Mouse (Mus musculus): ENCODE results near the gene Krt81.

Gene Krt81

DNA sequence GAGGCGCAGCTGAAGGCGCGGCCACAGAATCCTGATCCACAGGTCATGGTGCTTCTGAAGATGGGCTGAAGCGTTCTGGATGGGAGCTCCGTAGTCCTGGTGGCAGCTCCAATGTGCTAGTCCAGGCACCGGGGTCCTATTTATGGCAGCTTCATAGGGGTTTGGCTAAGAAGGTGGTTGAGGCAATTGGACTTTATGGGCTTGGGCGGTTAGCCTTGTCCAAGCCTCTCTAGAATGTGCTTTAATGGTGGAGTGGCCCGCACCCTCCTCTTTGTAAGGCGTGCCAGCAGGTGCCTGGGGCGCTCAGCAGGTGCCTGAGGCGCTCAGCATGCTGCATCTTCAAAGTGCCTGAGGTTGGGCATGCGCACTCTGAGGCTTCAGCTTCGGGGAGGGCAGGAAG is at the start of gene Krt81:
Krt81 (minus strand) TSS at position 101 of the 400 bp plus-strand sequence.
- DNase-seq (ENCODE audit: low spot score in 2 of 2), result no peak

DNA sequence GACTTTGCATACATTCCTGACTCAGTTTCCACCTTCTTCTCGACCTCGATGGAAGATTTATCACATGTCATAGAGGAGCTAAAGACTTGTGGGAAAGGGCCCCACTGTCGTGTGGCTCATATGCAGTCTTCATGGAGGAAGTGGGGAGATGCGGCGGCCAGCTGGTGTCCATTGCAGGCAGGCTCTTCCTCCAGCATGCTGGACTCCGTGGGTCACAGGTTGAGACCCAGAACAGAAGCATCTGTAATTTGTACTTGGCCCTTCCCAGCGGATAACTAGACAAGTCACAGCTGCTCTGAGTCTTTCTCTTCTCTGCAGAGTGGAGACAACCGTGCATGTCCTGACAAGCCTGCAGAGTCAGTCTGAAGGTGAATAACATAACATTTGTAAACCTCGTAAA is 44.7 kb upstream of the Krt81 start:
- DNase-seq (ENCODE audit: low spot score in 2 of 2), result no peak

DNA sequence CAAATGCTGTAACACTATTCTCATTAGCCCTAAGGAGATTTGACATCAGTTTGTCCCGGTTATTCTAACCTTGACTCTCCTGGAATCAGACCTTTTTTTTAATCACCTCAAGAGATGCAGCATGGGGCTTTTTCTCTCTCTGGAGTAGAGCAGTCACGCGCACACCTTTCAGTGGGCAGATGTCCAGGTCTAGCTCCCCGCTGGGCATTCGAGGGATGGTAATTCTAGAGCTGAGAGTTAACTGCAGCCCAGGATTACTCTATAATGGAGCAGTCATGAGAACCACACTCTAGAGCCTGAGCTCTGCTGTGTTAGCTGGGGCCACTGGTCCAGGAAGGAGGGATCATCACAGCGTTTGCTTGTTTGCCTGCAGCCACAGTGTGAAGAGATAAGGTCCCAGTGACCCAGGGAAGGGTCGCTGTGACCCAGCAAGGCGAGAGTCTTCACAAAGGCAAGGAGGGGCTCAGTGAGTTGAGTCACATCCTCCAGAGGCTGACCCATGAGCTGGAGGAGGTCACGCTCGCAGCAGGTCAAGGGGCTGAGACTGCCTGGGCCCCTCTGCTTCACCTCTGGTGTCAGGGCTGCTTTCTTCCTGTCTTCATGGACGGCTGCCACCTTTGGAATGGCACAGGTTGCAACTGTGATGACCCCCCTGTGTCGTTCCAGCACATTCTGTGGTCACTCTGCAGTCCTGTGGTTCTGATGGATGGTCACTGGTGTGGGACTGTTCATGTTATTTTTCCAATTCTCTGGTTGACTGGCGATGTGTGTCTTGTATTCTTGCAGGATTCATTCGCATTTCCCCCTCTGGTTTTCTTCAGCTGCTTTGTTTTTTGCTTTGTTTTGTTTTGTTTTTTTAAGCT is 43.6 kb upstream of the Krt81 start:
- no peak for DNase-seq (ENCODE audit: low spot score in 2 of 2)

DNA sequence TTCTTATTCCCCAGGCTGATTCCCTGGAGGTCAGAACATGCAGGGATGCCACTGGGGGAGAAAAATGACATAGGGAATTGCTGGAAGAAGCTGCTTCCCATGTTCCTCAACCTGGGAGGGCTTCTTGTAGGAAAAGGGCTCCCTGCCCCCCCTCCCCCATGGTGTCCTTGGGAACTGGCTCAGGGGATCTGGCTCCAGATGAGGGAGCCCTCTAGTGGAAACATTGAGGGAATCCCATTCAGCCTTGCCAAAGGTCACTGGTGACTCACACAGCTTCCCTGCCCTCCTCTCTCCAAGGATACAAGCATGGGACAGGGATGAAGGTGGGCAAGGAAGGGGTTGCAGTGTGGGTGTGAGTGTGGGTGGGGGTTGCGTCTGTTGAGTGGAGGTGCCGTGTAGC is 33.6 kb upstream of the Krt81 start:
- DNase-seq (ENCODE audit: low spot score in 2 of 2), result no peak

DNA sequence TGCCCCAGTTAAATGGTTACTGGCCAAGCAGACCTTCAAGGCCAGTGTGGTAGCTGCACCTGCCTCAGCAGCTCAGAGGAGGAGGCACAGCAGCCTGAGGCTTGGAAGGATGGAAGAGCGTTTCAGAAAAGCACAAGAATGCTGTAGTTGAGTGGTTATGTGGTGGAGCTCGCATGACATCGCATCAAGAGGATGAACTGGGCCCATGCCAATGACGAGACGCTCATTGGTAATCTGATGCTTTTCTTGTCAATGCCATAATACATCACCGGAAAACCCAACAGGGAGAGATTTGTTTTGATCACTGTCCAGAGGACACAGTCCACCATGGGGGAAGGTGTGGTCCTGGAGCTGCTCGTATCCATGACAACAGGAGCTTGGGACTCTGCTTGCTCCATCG is 31.7 kb upstream of the Krt81 start:
- no peak for DNase-seq (ENCODE audit: low spot score in 2 of 2)

DNA sequence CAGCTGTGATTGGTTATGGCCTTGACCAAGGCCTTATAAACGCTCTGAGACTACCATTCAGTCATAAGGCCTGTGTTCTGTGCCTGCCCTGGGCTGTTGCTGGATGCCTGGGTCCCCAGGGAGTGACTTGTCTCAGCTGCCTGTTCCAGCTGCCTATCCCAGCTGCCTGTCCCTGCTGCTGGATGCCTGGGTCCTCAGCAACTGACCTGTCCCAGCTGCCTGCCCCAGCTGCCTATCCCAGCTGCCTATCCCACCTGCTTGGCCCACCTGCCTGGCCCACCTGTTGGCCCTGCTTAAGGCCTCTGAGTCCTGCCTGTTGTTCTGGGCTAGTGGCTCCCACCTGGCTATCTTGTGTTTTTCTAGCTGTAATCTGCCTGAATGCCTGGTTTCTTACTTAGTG is 30.7 kb upstream of the Krt81 start:
- no peak for DNase-seq (ENCODE audit: low spot score in 2 of 2)

DNA sequence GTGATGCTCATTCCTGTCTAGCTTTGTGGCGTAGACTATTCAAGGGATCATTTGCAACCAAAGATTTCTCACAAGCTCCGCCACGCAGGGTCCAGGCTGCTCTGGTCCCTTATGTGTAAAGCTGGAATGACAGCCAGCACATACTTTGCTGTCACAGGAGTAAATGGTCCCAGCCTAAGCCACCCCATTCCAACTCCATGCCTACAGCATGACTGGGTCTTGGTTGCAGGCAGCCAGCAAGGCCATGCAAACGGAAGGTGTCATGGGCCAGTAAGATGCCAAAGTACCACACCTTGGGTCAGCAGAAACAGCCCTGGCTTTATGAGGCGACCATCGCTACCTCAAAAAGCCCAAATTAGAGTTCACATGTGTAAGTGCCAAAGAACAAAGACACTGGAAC is 30.2 kb upstream of the Krt81 start:
- no peak for DNase-seq (ENCODE audit: low spot score in 2 of 2)

DNA sequence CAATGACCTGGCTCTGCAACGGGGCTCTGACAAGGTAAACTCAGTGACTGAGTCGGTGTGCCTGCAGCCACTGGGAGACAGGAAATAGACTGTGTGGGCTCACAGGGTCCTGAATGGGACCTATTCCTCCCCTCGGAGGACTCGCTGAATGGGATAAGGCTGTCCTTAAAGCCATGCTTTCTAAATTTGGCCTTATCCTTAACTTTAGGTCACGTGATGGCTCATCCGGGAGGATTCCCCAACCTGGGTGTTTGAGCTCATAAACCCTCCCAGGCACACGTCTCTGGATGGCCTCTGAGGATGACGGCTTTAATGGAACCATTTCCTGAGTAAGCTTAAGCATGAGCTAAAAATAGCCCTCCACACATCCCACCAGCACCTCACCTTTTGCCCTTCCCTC is 29.2 kb upstream of the Krt81 start:
- no peak for DNase-seq (ENCODE audit: low spot score in 2 of 2)

DNA sequence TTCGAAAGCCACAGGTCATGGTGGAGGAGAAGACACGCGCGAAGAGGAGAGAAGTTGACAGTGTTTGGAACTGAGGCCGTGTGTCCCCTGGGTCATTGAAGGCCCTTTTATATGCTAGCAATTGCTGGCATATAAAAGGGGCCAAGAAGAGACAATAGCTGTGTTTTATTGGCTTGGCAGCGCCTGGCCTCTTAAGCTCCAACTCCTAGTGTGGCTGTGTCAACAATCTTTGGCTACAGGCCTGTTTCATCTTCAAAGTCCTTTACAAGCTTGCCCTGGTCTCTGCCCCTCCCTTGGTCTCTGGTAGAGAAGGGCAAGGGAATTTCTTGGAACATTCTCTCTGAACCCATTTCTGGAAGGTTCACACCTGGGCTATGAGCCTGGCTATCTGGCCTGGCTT is 27.9 kb upstream of the Krt81 start, which contains the start of gene Krt83:
Krt83 (minus strand) TSS at position 82 of the 400 bp plus-strand sequence.
- DNase-seq (ENCODE audit: low spot score in 2 of 2), result no peak

DNA sequence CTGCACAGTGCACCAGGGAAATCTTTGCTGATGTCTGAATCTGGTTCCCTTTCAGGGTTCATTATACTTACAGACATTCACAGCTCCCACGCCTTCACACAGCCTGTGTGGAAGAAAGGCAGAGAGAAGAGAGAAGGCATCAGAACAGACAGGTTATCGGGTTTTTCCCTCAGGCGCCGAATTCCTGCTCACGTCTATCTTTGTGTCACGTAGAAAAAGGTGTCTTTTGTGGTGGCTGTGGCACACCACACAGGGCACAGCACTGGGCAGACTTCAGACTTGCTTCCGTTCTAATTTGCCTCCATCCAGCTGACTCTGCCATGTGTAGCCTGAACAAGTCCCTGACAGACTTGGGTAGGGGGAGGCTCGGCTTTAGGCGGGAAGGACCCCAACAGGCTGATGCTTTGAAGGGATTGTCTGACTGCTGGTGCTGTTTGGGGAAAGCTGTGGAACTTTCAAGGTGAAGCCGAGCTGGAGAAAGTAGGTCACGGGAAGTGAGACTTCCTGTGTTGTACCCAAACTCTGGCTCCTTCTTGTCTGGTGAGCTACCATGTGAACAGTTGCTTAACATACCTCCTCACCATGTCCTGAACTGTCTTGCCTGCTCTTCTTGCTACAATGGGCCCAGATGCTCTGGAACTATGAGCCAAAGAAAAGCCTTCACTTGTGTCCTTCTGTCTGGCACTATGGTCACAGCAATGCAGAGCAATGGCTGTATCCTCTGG is 22.5 kb upstream of the Krt81 start:
- peak; percentile 18 to 22 for DNase-seq (ENCODE audit: low spot score in 2 of 2)

DNA sequence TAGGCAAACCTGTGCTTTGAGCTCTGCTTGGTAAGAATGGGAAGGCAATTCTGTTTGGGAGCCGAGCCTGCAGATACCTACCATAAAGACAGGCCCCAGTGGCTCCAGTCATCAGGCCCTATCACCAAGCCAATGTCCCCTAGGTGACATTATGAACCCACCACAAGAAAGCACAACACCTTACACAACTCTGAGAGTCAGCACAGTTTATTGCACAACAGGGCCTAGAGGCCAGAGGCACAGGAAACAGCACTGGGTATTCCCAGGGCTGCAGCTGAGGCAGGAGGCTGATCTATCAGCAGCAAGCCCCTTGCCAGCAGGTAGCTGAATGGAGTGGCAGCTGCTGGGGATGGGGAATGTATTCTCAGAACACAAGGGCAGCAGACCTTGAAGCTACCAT is 21.4 kb upstream of the Krt81 start:
- no peak for DNase-seq (ENCODE audit: low spot score in 2 of 2)

DNA sequence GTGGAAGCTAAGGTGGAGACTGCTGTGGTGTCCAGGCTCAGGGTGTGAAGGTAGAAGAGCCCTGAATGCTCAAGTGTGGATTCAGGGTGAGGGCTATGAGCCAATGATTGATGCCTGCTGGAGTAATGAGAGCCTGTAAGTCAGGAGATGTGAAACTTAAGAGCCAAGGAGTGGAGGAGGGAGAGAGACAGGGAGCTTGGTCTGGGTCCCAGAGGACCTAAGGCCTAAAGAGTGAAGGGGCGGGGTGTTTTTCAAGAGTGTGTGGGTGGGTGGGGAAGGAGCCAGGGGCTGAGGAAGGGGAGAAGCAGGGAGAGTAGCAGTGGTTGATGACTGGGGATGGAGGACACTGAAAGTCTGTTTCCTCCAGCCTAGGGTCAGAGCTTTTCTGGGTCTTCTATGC is 20.1 kb upstream of the Krt81 start:
- no peak for DNase-seq (ENCODE audit: low spot score in 2 of 2)

DNA sequence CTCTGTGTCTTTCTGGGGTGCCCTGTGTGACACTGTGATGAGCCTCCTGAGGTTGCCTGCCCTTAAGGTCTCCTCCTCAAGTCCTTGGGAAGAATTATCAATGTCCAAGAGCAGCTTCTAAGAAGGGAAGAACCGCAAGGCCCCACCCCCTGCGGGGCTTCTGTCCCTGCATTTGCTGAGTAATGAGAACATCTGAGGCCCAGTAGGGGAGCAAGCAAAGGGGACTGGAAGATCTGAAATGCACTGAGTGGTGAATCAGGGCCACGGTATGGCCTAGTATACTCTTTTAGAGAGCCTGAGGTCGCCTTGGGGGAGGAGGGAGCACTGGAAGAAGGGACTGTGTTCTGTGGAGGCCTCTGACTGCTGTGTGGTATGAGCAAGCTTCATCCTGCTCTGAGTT is 18.5 kb upstream of the Krt81 start:
- DNase-seq (ENCODE audit: low spot score in 2 of 2), result no peak

DNA sequence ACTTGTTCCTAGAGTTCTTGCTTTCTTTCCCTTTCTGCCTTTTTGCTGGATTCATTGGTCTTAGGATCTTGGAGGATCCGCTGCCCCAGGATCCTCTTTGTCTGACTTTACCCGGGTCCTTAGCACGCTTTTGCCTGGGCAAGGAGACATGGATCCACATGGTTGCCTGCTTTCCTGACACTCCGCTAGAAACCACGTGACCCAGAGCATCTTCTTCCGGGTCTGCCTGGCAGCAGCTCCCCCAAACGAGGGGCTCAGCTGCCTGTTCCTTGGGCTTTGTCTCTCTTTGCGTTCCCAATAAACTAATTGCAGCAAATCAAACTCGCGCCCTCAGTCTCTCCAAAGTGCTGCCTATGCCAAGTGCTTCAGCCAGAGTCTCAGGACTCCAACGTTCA is 16.1 kb upstream of the Krt81 start:
- no peak for DNase-seq (ENCODE audit: low spot score in 2 of 2)

DNA sequence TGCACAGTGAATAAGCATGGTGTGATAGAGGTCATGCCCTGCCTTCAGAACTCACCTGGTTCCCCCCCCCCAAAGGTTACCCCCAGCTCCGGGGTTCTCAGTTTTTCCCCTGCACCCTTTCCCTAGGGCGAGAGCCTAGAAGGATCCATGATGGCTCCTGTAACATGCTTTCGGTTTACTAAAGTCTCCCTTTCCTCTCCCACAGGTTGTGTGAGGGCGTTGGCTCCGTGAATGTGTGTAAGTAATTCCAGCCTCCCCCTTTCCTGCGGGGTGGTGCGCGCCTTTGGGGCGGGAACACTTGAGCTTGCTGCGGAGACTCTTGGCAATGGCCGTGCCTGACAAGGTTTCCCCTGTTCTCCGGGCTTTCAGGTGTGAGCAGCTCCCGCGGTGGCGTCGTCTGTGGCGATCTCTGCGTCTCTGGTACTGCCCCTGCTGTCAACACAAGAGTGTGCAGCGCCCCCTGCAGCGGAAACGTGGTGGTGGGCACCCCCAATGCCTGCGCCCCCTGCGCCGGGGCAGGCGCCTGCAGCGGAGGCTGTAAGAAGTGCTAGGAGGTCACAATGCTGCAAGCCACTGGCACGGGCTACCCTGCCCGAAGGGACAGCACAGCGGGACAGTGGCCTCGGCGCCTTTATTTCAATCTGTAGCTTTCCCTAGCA is 15.6 kb upstream of the Krt81 start:
- DNase-seq (ENCODE audit: low spot score in 2 of 2), result peak in 1 of 2 experiments; percentile 47

DNA sequence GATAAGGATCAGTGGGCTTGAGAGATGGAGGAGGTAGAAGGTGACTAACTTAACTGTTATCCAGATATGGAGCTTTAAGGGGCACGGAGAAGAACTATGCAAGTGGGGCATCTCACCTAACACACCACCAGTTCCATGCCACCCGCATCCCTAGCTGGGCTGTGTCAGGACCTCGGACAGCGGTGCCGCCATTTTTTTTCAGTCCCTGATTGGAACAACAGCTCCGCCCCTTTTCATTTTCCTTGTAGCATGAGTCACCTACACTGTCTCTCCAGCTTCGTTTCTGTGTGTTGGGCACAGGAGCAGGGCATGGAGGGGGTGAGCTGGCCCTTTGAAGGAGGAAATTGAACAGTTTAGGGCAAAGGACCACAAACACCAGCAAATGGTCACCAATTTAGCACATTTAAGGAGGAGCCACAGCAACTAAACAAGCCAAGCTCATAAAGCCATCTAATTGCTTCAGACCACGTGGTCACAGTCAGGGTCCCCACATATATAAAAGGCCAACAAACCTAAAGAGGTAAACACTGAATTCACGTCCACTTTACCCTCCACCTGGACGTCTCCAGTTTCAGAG is 9.5 kb upstream of the Krt81 start, which contains the start of gene Krt86:
Krt86 (plus strand) TSS at position 527 of the 577 bp plus-strand sequence.
- no peak for DNase-seq (ENCODE audit: low spot score in 2 of 2)

DNA sequence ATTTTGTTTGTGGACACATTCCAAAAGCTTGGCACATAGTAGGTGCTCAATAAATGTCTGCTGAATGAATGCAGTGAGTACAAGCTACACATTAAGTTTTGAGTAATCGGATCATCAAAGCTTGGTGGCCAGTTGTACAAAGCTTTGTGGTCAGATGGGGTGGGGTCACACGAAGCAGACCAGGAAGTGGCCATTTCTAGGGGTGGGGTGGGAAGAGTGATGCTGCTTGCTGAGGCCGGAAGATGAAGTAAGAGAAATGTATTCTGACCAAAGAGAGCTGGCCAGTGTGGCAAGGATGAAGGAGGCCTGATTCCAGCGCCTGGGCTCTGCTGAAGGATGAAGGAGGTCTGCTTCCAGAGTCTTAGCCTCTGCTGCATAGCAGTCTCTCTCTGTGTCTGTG is 5.5 kb upstream of the Krt81 start:
- DNase-seq (ENCODE audit: low spot score in 2 of 2), result no peak

DNA sequence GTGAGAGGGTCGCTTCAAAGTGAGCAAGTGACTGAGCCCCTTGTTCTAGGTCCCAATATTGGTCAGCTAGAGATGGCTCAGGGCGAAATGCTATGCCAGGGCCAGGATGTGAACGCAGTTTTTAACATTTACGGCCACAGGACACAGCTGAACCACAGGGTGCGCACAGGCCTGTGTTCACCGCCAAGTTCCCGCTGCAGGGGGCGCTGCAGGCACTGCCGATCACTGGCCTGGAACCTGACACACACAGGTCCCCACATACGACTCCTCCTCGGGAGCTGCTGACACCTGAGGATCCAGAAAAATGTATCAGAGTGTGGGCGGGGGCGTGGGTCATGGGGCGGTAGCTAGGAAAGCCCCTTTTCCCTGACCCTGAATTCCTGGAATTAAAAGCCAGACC is 4.3 kb downstream of the Krt81 start:
- DNase-seq (ENCODE audit: low spot score in 2 of 2), result no peak

DNA sequence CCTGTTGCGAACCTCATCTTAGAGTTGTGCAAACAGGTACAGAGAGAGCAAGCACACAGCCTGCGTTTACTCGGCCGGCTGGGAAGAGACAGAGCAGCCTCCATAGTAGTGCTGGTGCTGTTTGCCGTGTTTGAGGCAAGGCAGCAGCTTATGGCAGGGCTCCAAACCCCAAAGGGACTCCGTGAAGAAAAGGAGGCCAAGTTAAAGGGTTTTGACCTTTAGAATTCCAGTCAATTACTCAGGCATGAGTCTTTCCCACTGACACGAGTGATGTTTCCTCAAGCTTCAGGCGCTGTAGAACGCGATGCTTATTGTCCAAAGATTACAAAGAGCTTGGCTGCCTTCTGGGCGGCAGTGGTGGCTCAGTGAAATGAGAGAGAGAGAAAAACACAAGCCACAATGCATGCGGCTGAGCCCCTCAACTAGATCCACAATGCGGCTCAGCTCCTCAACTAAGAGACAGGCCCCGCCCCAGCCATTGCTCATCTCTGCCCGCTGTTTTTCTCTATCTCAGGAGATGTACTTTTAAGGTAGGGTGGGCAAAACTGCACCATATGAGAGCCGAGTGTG is 5.1 kb downstream of the Krt81 start:
- DNase-seq (ENCODE audit: low spot score in 2 of 2), result no peak

DNA sequence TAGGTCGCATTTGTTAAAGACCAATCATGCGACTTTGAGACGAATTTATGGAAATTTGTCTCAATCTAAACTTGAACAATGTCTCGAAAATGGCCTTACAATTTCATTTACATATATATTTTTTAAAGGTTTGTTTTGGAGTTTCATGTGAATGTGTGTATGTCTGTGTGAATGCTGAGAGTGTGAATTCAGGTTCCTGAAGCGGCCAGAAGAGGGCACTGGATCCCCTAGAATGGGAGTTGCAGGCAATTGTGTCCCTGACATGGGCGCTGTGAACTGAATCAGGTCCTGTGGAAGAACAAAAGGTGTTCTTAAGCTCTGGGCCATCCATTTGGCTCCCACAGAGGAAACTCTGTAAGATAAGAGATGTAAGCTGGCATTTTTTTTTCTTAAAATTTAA is 7.7 kb downstream of the Krt81 start:
- DNase-seq (ENCODE audit: low spot score in 2 of 2), result no peak

DNA sequence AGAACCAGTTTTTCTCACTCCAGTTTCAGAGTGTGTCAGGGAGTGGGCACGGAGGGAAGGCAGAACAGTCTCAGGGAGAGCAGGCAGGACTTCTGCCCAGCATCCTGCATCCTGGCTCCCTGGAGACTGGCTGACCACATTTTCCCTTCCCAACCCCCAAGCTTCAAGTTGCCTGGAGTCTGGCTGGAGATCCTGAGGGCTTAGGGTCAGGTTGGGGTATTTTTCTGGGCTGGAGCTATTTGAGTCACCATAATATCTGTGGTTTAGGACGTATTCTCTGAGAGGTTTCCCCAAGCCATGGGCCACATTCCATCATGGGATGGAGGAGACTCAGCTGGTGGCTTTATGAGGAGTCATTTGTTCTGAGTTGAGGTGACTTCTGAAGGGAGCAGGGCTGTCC is 8.3 kb downstream of the Krt81 start:
- no peak for DNase-seq (ENCODE audit: low spot score in 2 of 2)

DNA sequence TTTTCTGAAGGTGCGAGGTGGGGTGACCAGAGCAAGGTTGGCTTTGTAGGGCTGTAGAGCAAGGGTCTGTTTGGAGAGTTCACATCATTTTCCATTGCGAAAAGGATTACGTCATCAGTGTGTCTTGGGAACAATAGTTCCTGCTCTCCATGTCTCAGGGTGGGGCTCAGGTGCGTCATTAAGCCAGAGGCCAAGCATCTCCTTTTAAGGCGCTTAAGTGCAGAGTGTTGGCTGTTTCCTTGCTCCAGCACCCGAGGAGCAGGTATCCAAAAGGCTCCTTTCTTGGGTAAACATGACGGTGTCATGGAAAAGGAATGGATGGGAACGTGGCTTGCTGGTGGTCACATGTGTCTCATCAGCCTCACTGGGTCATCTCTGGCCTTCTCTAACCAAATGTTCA is 8.8 kb downstream of the Krt81 start:
- DNase-seq (ENCODE audit: low spot score in 2 of 2), result no peak
